Mouse (Mus musculus): Measurements from ENCODE around the gene Sorcs1.

The Sorcs1 gene

GRCm38 (mm10) chr19:50558771-50559170 is 119.7 kb downstream of the Sorcs1 start:
- peak; percentile 55 to 79 for DNase-seq (ENCODE audit: low spot score in 2 of 2)

- no peak for DNase-seq (ENCODE audit: low spot score in 2 of 2)
Measured at GRCm38 (mm10) chr19:50534031-50534430, 144.4 kb downstream of the Sorcs1 start.

DNA sequence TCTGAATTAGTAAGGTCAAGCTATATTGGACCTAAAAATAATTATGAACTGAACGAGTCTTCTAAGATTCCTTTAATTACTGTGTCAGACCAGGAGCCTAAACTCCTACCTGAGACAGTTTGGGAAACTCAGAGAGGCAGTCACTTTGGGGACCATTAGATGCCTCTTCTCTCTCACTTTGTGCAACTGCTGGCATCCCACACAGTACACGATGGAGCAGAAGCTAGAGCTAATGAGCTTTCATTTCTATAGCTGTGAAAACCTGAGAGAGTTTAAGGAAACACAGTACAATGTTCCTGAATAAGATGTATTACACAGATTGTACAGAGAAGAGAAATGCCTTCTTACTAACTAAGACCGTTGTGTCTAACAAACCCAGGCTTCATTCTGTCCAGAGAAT is 150.6 kb downstream of the Sorcs1 start:
- no peak for DNase-seq (ENCODE audit: low spot score in 2 of 2)

DNA sequence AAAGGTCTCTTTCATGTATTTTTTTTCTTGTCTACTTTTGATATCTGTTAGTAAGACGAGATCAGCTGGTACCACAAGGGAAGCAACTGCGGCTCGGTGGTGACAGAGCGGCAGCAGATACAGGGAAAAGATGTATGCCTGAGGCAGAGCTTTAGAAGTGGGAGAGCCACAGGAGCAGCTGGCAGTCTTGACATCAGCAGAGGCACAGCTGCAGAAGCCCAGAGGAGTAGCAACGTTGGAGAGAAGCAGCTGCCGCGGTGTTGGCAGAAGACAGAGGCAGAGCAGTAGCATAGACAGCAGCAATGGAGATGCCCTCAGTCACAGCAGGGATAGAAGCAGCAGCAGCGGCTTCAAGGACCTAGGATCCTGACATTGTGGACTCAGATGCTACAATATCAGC is 152.4 kb downstream of the Sorcs1 start:
- no peak for DNase-seq (ENCODE audit: low spot score in 2 of 2)

DNA sequence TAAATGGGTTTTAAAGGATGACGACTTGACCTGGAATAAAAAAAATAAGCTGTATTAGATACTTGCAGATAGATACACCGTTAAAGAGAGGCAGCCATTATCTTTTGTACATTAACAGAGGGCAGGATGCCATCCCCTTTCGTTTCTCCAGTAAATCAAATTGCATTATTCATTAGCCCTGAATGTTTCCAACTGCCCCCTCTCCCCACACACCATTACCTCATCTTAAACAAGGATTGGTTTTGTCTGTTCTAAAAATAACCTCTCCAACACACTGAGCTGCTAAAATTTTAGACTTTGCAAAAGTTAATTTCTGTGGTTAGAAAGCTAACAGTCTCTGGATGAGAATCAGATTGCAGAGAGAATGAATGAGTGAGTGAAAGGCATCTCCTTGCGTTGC is 156.5 kb downstream of the Sorcs1 start:
- DNase-seq (ENCODE audit: low spot score in 2 of 2): no peak

DNA sequence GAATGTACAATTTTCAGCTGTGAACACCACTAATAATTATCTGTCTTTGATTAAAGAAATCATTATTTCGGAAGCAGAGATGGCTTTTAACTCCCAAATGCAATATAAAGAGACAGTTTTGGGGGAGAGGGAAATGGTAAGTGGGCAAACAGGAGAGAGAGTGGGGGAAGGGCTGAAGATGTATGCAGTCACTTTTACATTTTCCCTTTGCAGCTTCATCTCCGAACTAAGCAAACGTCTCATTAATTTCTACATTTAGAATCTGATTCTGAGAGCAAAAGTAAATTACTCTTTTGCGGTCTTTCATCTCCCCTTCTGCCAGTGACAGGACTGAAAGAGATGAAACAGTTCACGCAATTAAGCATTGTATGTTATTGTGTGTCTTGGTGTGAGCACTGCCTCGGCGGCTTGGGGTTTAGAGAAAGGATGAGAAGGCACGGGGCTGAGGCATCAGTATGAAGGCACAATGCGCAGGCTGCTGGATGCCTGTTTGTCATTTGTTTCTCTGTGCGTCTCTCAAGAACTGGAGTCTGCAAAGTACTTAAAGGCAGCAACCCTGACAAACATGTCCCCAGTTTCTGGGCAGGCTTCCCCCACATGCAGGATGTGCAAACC is 163.3 kb downstream of the Sorcs1 start:
- no peak for DNase-seq (ENCODE audit: low spot score in 2 of 2)

DNA sequence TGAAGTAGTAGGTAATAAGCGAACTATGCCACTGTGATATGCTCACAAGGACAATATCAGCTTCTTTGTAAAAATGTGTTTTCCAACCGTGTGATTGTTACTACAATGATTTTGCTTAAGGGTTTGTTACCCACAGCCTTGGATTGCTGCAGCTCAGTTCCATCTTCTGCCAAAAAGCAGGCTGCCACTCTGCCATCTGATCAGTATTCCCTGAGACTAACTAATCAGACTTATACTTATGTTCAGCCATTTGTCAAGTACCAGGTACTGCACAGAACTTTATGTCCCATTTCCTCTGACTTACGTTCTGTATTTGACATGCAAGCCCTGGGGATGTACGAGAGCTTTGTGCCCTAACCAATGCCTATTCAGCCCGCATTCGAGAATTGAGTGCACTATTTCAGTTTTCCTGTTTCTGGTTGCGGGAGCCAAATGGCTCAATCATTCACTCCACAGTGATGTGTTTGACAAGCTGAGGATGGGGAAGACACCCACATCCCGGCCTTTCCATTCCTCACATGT is 164.1 kb downstream of the Sorcs1 start:
- DNase-seq (ENCODE audit: low spot score in 2 of 2): no peak

DNA sequence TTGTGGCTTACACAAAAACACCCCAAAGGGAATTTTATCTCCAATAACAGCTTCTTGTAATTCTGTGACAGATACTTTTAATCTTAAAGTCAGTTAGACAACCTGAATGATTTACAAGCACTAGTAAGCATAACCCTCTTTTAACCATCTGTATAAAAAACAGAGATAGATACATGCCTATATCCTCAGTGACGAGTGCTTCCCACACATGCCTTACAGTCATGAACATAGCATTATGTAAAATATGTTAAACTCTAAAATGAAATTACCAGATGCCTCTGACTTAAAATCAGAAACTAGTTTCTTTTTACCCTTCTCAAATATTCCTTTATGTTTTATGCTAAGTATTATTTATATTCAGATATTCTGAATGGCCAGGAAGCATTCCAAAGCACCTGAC is 175.6 kb downstream of the Sorcs1 start:
- no peak for DNase-seq (ENCODE audit: low spot score in 2 of 2)

GRCm38 (mm10) chr19:50491121-50491520 is 187.3 kb downstream of the Sorcs1 start:
- DNase-seq (ENCODE audit: low spot score in 2 of 2): no peak

DNA sequence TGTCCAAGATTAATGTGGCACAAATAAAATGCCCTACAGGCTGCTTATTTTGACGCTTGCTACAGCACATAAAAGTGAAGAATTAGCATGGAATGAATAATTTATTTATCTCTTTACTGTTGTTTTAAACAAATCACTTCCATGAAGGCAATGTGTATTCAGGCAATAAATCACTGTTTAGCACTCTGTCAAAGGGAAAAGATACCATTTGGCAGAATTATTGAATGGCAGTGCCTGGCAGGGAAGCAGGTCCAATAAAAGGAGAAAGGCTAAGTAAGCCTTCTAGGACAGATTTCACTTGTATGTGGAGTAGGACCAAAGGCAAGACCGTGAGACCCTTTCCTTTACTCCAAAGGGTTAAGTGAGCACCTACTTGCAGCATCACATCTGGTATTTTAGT is 187.7 kb downstream of the Sorcs1 start:
- no peak for DNase-seq (ENCODE audit: low spot score in 2 of 2)

DNA sequence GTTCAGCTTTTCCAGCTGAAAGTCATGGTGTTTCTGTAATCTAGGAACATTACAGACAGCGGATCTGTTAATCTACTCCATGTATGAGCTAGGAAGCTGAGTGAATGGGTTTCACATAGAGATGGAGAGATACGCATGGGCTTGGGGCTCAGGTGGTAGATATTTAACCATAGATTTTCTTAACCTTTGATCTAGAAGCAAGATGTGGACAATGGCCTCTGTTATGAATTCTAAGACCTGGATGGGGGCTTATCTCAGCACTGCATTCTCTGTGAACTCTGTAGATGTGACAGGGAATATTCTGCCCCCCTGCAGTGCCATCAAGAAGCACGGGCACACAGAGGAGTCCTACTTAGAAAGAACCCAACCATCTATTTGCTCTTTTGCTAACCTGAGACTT is 188.7 kb downstream of the Sorcs1 start:
- no peak for DNase-seq (ENCODE audit: low spot score in 2 of 2)

DNA sequence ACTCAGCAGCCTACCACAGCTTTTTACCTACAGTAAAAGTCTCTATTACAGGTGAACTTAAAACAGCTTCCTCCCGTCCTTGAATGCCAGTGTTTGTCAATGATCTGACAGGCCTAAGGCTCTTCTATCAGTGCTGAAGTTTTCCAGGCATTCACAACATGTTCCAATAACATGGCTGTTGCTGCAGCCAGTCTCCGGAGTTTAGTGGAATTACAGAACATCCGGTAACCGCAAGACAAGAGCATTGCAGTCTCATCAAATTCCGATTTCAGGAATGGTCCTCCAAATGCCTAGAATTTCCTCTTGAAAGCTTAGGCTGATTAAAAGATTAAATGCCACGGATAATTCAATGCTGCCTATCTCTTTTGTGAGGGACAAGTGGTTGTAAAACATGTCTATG is 190.0 kb downstream of the Sorcs1 start:
- no peak for DNase-seq (ENCODE audit: low spot score in 2 of 2)

DNA sequence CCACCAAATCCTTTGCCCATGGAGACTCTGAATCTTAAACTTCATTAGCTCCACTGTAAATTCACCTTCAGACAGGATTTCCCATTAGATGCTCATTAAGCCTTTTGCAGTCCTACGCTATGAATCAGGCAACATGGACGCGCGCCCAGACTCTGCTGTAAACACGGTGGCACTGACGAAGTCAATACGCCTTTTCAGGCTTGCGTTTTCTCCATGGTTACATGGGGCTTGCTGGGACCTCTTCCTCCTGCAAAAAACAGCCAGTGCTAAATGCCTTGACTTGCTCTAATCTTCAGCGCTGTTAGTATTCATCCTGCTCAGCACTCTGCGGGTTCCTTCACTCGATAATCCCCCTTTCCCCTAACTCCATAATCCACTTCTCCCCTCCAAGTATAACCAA is 190.7 kb downstream of the Sorcs1 start:
- DNase-seq (ENCODE audit: low spot score in 2 of 2): peak; percentile 55 to 59

- no peak for DNase-seq (ENCODE audit: low spot score in 2 of 2)
Measured at GRCm38 (mm10) chr19:50486345-50486744, 192.1 kb downstream of the Sorcs1 start.

GRCm38 (mm10) chr19:50476774-50477173 is 201.7 kb downstream of the Sorcs1 start:
- no peak for DNase-seq (ENCODE audit: low spot score in 2 of 2)

DNA sequence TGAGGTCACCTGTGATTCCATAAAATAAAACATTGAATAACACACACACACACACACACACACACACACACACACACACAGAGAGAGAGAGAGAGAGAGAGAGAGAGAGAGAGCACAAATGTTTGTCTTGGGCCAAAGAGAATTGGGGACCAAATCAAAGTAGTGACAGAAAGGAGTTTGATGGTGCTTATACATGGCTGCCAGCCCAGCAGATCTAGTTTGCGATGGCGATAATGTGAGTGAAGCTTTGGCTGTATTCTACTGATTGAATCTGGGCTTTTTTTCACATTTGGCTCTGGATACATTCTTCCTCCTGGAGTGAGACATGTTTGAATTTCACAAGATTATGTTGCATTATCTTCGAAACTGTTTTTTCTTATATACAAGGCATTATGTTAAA is 209.9 kb downstream of the Sorcs1 start:
- DNase-seq (ENCODE audit: low spot score in 2 of 2): no peak

DNA sequence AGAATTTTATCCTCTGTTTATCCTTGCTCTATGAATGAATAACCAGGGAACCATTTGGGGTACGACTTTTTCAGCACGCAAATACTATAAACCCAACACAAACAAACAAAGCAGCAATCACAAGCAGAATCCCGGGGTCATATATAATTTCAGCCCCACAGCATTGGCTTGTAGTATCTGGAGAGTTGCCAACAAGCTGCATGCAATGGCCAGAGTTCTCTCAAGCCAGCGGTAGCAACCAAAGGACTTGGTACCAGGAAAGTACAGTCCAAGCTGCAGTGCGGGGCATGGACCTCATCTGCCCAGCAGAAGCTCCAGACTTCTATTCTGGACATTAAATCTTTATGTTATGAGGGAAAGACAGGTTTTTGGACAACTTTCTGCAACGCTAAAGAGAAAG is 213.6 kb downstream of the Sorcs1 start:
- DNase-seq (ENCODE audit: low spot score in 2 of 2): no peak

DNA sequence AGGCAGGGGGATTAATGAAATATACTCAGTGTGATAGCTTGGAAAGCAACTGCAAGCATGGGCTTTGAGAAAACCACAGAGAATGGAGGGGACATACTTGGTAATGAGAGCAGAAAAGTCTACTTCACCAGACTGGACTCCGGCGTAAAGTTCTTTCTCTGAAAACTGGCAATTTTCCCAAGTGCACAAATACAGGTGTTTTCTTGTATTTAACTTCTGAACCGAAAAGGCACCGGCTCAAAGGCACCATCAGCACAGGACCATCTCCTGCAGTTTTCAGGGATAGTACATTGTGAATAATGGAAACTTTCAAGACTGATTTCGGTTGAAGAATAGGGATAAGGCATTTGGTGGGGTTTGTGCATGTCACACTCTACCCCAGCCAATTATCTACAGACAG is 219.9 kb downstream of the Sorcs1 start:
- no peak for DNase-seq (ENCODE audit: low spot score in 2 of 2)

GRCm38 (mm10) chr19:50457275-50457892 is 221.1 kb downstream of the Sorcs1 start:
- DNase-seq (ENCODE audit: low spot score in 2 of 2): no peak

DNA sequence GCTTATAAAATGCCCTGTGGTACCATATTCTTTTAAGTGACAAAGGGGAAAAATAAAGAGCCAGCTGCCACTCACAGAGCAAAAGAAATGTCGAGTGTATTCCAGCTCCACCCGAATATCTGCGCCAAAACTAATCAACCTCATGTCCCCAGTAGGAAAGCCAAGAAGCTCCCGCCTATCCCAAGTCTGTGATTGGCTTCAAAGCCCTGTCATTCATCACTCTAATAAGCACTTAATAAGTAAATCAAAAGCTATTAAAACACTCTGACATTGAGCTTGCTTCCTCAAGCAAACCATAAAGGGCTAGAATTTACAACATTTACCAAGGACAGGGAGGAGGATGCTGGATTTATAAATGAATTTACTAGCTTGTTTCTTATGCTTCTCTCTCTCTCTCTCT is 237.3 kb downstream of the Sorcs1 start:
- DNase-seq (ENCODE audit: low spot score in 2 of 2): no peak

DNA sequence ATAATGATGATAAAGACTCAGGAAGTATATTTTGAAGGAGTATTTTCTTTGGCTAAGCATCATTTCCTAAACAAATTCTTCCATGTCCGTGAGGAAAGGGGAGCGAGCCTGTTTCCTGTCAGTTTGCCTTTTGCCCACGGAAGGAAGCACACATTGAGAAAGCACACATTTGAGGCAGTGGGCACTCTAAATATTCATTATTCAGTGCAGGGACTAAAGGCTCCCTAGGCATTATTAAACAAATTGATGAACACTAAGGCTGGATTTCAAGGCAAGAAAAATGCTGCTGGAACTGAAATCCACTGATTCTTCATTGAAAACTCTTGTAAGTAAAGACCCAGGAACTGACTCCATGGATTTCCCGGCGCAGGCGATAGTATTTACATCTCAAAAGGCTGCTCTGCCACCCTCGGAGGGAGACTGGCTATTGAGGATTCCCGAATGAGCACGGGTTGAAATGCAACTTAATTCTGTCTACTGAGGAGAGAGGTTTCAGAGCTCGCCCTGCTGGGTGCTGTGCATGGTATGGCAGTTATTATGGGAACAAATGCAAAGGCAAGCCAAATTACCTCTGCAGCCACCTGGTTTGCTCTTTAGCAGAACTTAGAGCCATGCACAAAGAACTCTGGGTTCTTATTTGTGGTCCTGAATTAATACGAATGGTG is 238.1 kb downstream of the Sorcs1 start:
- no peak for DNase-seq (ENCODE audit: low spot score in 2 of 2)

- no peak for DNase-seq (ENCODE audit: low spot score in 2 of 2)
Measured at GRCm38 (mm10) chr19:50439464-50439881, 239.0 kb downstream of the Sorcs1 start.

DNA sequence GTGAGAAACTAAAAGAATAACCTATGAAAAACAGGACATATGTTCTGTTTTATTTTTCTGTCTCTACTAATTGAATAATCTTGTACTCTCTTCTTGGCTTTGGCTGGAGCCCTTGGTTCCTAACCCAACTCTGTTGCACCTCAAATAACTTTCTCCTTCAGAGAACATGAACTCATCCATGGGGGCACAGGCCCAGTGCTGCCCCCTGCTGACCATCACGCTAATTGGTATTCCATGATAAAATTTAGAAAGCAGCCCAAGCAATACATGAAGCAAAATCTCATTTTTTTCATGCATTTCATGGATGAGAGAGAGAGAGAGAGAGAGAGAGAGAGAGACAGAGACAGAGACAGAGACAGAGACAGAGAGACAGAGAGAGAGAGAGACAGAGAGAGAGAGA is 255.5 kb downstream of the Sorcs1 start:
- DNase-seq (ENCODE audit: low spot score in 2 of 2): no peak
